Mouse (Mus musculus) neural tube, embryonic 11.5 days (tissue): Measurements from ENCODE around the gene Pax4. TPM values are rescaled to one million over a fixed set of nuclear protein-coding genes. Genes with fewer than 3 reads are reported as not detected.

Source experiments
- ATAC-seq: fragments of 200-750 bp; cut with Nextera tagmentation; 2 replicates; pipeline ENCODE4 v1.8.0; 2017; ENCODE audit warnings: moderate number of reproducible peaks, mild to moderate bottlenecking, moderate TSS enrichment, moderate library complexity; ENCODE audit not compliant: insufficient read depth, low FRiP score, low TSS enrichment
- DNase-seq: peaks from one replicate; pipeline ENCODE4 v3.0.0-alpha.2; 2015; ENCODE audit warnings: low spot score
- H3K27ac ChIP-seq: fragments of 300-500 bp; sonication (generic); 2 replicates; pipeline ENCODE4 v1.5.1; 2014; ENCODE audit warnings: low read depth, mild to moderate bottlenecking, low read length
- H3K27me3 ChIP-seq: fragments of 300-500 bp; sonication (generic); 2 replicates; pipeline ENCODE4 v1.6.1; 2014; ENCODE audit warnings: mild to moderate bottlenecking, low read length, mixed read lengths; ENCODE audit not compliant: control insufficient read depth, insufficient read depth
- H3K36me3 ChIP-seq: fragments of 300-500 bp; sonication (generic); 2 replicates; pipeline ENCODE4 v1.6.1; 2014; ENCODE audit warnings: mild to moderate bottlenecking, low read length, moderate library complexity, mixed read lengths; ENCODE audit not compliant: control insufficient read depth, insufficient read depth
- H3K4me1 ChIP-seq: fragments of 300-500 bp; sonication (generic); 2 replicates; pipeline ENCODE4 v1.6.1; 2014; ENCODE audit warnings: low read length, mixed read lengths; ENCODE audit not compliant: control insufficient read depth, insufficient read depth
- H3K4me2 ChIP-seq: fragments of 300-500 bp; sonication (generic); 2 replicates; pipeline ENCODE4 v1.6.1; 2014; ENCODE audit warnings: low read depth, mild to moderate bottlenecking, moderate library complexity
- H3K4me3 ChIP-seq: fragments of 300-500 bp; sonication (generic); 2 replicates; pipeline ENCODE4 v1.5.1; 2014; ENCODE audit warnings: low read depth, low read length
- H3K9ac ChIP-seq: fragments of 300-500 bp; sonication (generic); 2 replicates; pipeline ENCODE4 v1.6.1; 2014; ENCODE audit warnings: mild to moderate bottlenecking, low read length
- H3K9me3 ChIP-seq: fragments of 300-500 bp; sonication (generic); 2 replicates; pipeline ENCODE4 v1.6.1; 2016; ENCODE audit warnings: low read length; ENCODE audit not compliant: control insufficient read depth
- WGBS: fragments of 180-500 bp; shearing (Covaris S2); extraction: QIAGEN DNeasy Blood & Tissue Kit; methylation state at CpG from one replicate; pipeline ENCODE4 v1.1.7; 2014; 5-methylcytosine and 5-hydroxymethylcytosine counted together
- polyA plus RNA-seq: library from polyadenylated mRNA; unstranded; fragments of >200 nt; fragmentation: Nextera tagmentation; extraction: Ambion mirVana; gene quantifications from 2 replicates; pipeline ENCODE4 v1.2.1, GENCODE M21; 2014

Pax4 gene
- polyA plus RNA-seq, 1 experiment from 2014 or later: not detected

- Histone ChIP-seq H3K9me3 (no peaks in the 10 kb centered on the region), H3K4me1 (no peaks in the 10 kb centered on the region), H3K36me3 (no peaks in the 10 kb centered on the region), H3K27me3 (no peaks in the 10 kb centered on the region), H3K4me2 (no peak within 1 kb of the TSS), H3K9ac (no peak within 1 kb of the TSS), H3K4me3 (no peak within 1 kb of the TSS), H3K27ac (no peak within 1 kb of the TSS)
- 83% methylated on average over 3 of the region's 3 CpGs for WGBS
- ATAC-seq (no peak), DNase-seq (no peak)
These were observed 21.9 kb downstream of the Pax4 start, which contains the start of gene Fscn3 for GRCm38 (mm10) chr6:28427096-28427839. Gene Fscn3 (plus strand): TSS chr6:28427789.

DNA sequence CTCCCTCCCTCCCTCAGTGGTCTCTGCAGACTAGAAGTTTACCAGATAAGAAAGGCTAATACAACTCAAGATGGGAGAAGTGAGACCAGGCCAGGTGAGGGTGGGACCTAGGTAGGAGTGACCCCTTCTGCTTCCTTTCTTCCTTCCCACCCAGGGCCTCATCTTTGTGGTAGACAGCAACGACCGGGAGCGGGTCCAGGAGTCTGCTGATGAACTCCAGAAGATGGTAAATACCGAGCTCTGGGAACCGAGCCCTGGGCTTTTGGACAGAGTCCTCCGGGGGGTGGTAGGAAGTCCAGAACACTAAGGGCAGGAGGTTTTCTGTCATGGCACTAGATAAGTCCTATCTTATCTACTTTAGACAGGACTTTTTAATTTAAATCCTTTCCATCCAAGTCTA is 24.1 kb downstream of the Pax4 start:
- H3K36me3 ChIP-seq: no peaks in the 10 kb centered on the region
- WGBS: 97% methylated on average over 6 of the region's 6 CpGs
- no peaks in the 10 kb centered on the region for H3K9me3 ChIP-seq
- H3K4me3 ChIP-seq: no peak overlapping the region
- no peak overlapping the region for H3K27ac ChIP-seq
- no peak for DNase-seq
- H3K9ac ChIP-seq: no peak overlapping the region
- ATAC-seq: no peak
- H3K27me3 ChIP-seq: no peaks in the 10 kb centered on the region
- peak overlapping the region; percentile 72; the same call in 1 of the 2 replicates for H3K4me2 ChIP-seq
- H3K4me1 ChIP-seq: peaks cover 12% of the 10 kb centered on the region

DNA sequence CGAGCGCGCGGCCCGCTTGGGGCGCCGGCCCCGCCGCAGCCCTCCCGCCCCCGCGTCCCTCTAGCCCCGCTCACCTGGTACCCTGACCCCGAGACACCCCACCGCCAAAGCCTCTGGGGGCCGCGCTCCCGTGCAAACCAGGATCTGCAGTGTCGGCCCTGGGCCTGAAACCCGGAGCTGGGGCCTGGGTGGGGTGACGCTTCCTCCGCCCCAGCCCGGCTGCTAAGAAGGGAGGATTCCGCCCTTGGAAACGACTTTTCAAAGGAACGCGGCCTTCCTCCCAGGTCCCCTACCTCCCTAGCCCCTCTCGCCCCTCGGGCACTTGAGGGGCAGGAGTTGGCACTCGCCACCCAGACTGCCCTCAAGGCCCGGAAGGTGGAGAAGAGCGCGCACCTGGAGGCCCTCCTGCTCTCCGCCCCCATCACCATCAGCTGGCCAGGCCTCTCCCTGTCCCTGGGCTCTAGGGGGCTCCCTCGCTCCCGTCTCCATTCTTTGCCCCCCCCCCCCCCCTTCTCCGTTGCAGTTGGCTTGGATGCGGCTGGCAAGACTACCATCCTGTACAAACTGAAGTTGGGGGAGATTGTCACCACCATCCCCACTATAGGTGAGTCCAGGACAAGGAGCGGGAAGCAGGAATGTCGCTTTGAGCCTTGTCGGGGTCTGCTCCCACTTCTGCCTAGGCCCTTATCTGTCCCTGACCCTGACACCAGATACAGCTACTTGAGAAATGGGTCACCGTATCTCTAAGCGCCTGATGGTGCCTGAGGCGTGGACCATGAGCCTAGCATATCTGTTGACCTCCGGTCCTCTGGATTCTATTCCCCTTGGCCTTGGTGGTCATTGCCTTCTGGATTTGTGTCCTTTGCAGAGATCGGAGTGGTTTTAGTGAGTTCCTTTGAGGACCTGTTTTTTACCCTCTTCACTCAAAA is 25.1 kb downstream of the Pax4 start:
- WGBS: 14% methylated on average over 35 of the region's 46 CpGs
- peak overlapping the region; percentile 60 for H3K27ac ChIP-seq
- no peaks in the 10 kb centered on the region for H3K27me3 ChIP-seq
- ATAC-seq (peak; percentile 40), DNase-seq (peak; percentile 54)
- peak overlapping the region; percentile 89 for H3K9ac ChIP-seq
- H3K4me1 ChIP-seq: peaks cover 16% of the 10 kb centered on the region
- H3K4me3 ChIP-seq: peak overlapping the region; percentile 91
- no peaks in the 10 kb centered on the region for H3K9me3 ChIP-seq
- H3K4me2 ChIP-seq: peak overlapping the region; percentile 72
- H3K36me3 ChIP-seq: peaks cover 1% of the 10 kb centered on the region

DNA sequence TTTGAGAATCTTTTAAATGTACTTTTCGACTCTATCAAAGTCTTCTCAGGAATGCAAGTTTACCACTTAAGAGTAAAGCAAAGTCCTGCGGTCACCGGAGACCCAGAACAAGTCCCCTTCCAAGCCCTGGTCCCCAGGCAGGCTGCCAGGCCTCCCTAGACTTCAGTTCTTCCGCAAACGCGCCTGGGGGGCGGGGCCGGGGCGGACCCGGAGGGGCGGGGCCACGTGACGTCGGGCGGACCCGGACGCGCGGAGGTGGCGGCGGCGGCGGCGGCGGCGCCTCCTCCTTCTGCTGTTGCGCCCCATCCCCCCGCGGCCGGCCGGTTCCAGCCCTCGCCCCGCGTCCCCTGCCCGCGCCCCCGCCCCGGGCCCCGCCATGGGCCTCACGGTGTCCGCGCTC is 25.8 kb downstream of the Pax4 start, which contains the start of gene Arf5:
Gene Arf5 (plus strand): TSS at position 248 of the 400 bp plus-strand sequence.
- ATAC-seq: peak; percentile 76
- Histone ChIP-seq H3K27me3 (no peaks in the 10 kb centered on the region), H3K27ac (peak within 1 kb of the TSS; percentile 60), H3K36me3 (peaks cover 5% of the 10 kb centered on the region), H3K9ac (peak within 1 kb of the TSS; percentile 89), H3K9me3 (no peaks in the 10 kb centered on the region), H3K4me1 (peaks cover 16% of the 10 kb centered on the region), H3K4me2 (peak within 1 kb of the TSS; percentile 72), H3K4me3 (peak within 1 kb of the TSS; percentile 91)
- WGBS: 2% methylated on average over 20 of the region's 42 CpGs
- DNase-seq: peak; percentile 91

- no peak overlapping the region for H3K27ac ChIP-seq
- H3K4me1 ChIP-seq: peaks cover 16% of the 10 kb centered on the region
- DNase-seq (no peak), ATAC-seq (peak; percentile 7; the same call in 1 of the 2 replicates)
- WGBS: 75% methylated on average over 15 of the region's 15 CpGs
- H3K4me3 ChIP-seq: peak overlapping the region; percentile 91
- H3K27me3 ChIP-seq: no peaks in the 10 kb centered on the region
- peak overlapping the region; percentile 72; the same call in 1 of the 2 replicates for H3K4me2 ChIP-seq
- peaks cover 9% of the 10 kb centered on the region for H3K36me3 ChIP-seq
- H3K9ac ChIP-seq: no peak overlapping the region
- H3K9me3 ChIP-seq: no peaks in the 10 kb centered on the region
These were observed 26.4 kb downstream of the Pax4 start for GRCm38 (mm10) chr6:28422651-28423290.

DNA sequence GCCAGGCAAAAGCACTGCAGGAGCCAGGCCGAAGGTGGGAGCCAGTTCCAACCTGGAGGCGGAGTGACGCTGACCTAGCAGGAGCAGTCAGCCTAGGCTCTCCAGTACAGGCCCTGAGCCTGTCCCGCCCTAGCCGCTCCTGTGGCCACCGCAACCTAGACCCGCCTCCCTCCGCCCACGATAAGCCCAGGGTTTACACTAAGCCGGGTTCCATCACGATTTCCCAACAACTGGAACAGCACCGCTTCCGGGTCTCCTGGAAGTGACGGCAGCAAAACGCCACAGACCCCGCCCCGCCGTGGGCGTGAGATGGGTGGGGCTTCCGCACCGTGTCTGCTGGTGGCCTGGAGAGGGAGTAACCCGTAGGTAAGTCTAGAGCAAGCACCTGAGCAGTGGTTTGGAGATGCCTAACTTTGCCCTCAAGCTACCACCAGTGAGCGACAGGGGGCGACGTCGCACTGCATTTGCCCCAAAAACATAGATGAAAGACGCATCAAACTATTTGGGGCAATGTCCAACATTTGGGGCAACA is 27.6 kb downstream of the Pax4 start:
- ATAC-seq (peak; percentile 75), DNase-seq (peak; percentile 92)
- H3K36me3 ChIP-seq: peaks cover 9% of the 10 kb centered on the region
- no peaks in the 10 kb centered on the region for H3K9me3 ChIP-seq
- H3K4me1 ChIP-seq: peaks cover 16% of the 10 kb centered on the region
- H3K27me3 ChIP-seq: no peaks in the 10 kb centered on the region
- 0% methylated on average over 27 of the region's 27 CpGs for WGBS
- peak overlapping the region; percentile 90 for H3K4me3 ChIP-seq
- H3K9ac ChIP-seq: peak overlapping the region; percentile 70
- peak overlapping the region; percentile 95 for H3K4me2 ChIP-seq
- H3K27ac ChIP-seq: no peak overlapping the region

DNA sequence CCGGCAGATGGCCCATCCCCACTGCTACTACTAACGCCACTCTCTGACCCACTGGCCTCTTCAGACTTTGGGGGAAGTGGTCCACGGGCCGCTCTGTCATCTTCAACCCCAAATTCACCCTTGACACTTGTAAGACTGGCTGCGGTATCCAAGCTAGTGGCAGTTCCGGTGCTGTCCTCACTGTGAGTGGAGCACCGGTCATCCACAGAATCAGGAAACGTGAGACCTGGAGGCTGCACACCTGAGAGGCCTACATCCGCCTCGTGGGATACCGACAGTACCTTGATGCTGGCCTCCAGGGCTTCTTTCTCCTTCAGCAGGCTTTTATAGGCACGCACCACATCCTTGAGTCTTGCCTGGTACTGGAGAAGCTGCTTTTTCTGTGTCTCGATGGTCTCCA is 28.3 kb downstream of the Pax4 start:
- H3K27me3 ChIP-seq: no peaks in the 10 kb centered on the region
- peak overlapping the region; percentile 70 for H3K9ac ChIP-seq
- H3K9me3 ChIP-seq: no peaks in the 10 kb centered on the region
- WGBS: 22% methylated on average over 13 of the region's 13 CpGs
- no peak overlapping the region for H3K27ac ChIP-seq
- peak overlapping the region; percentile 90 for H3K4me3 ChIP-seq
- peak overlapping the region; percentile 95 for H3K4me2 ChIP-seq
- ATAC-seq (no peak), DNase-seq (no peak)
- H3K4me1 ChIP-seq: peaks cover 16% of the 10 kb centered on the region
- peaks cover 9% of the 10 kb centered on the region for H3K36me3 ChIP-seq

DNA sequence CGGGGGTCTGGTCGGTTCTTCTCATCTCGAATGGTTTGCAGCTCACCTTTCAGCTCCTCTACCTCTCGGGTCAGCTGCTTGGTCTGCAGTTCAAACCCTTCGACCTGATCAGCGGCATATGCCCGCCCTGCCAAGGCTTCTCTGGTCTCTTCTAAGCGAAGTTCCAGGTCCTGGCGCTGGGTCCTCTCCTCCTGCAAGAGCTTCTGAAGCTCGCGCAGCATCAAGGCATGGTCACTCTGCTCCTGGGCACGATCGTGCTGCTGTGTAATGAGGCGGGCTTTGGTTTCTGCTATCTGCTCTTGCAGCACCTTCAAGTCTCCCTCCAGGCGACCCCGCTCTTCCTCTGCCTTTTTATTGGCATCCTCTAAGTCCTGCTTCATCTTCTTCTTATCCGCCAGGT is 28.8 kb downstream of the Pax4 start:
- Histone ChIP-seq H3K4me2 (peak overlapping the region; percentile 95), H3K27me3 (no peaks in the 10 kb centered on the region), H3K4me3 (peak overlapping the region; percentile 90; the same call in 1 of the 2 replicates), H3K9me3 (no peaks in the 10 kb centered on the region), H3K4me1 (peaks cover 16% of the 10 kb centered on the region), H3K9ac (no peak overlapping the region; the same call in 1 of the 2 replicates), H3K27ac (no peak overlapping the region), H3K36me3 (peaks cover 9% of the 10 kb centered on the region)
- no peak for ATAC-seq
- no peak for DNase-seq
- 85% methylated on average over 17 of the region's 17 CpGs for WGBS
